Mouse (Mus musculus): ENCODE data around the gene Wnk4. TPM values are rescaled to one million over a fixed set of nuclear protein-coding genes. Genes with fewer than 3 reads are reported as not detected.

Gene Wnk4
- polyA plus RNA-seq, 1 experiment from 2014 or later: 14.6 TPM

GRCm38 (mm10) chr11:101326147-101326546, 65.8 kb downstream of the Wnk4 start:
- TF ChIP-seq EP300 (IDR thresholded peaks at IDR 0.05) (no peak), CTCF (IDR thresholded peaks at IDR 0.05) (no peak)
- peaks cover 17% of the 10 kb centered on the region for H3K36me3 ChIP-seq (ENCODE audit: insufficient read depth, low read length)
- DNase-seq (ENCODE audit: low spot score) (no peak), ATAC-seq (no peak)
- no peak overlapping the region for H3K4me3 ChIP-seq (ENCODE audit: low read depth, low read length)
- no peaks in the 10 kb centered on the region for H3K9me3 ChIP-seq (ENCODE audit: low read length)
- 89% methylated on average over 11 of the region's 11 CpGs for WGBS
- no peaks in the 10 kb centered on the region for H3K27me3 ChIP-seq (replicated peaks; ENCODE audit: insufficient read depth, low read length)
- no peak overlapping the region for H3K9ac ChIP-seq (replicated peaks; ENCODE audit: low read depth)
- H3K4me1 ChIP-seq (ENCODE audit: insufficient read depth, low read depth, low read length): no peaks in the 10 kb centered on the region
- no peak overlapping the region for H3K27ac ChIP-seq (ENCODE audit: low read length)
- H3K4me2 ChIP-seq (replicated peaks; ENCODE audit: low read depth, low read length): no peak overlapping the region

Other genes starting within 250 kb of the Wnk4 start
- 18.9 and 21.9 TPM in 2 replicates for gene Naglu, start 190.6 kb upstream of the Wnk4 start, polyA plus RNA-seq (2015; fragmentation: Nextera tagmentation; extraction: Ambion mirVana)
- 0.10 and 0.17 TPM in 2 replicates for gene Hsd17b1, start 182.2 kb upstream of the Wnk4 start, polyA plus RNA-seq (2015; fragmentation: Nextera tagmentation; extraction: Ambion mirVana)
- gene Coasy, start 178.0 kb upstream of the Wnk4 start, polyA plus RNA-seq (2015; fragmentation: Nextera tagmentation; extraction: Ambion mirVana): 30.5 TPM in 2 replicates
- gene Mlx, start 173.3 kb upstream of the Wnk4 start, polyA plus RNA-seq (2015; fragmentation: Nextera tagmentation; extraction: Ambion mirVana): 42.5 and 44.5 TPM in 2 replicates
- 9.8 and 10.4 TPM in 2 replicates for gene Psmc3ip, start 165.1 kb upstream of the Wnk4 start, polyA plus RNA-seq (2015; fragmentation: Nextera tagmentation; extraction: Ambion mirVana)
- gene Retreg3, start 140.7 kb upstream of the Wnk4 start, polyA plus RNA-seq (2015; fragmentation: Nextera tagmentation; extraction: Ambion mirVana): 18.8 and 18.9 TPM in 2 replicates
- 25.8 TPM in 2 replicates for gene Tubg1, start 140.6 kb upstream of the Wnk4 start, polyA plus RNA-seq (2015; fragmentation: Nextera tagmentation; extraction: Ambion mirVana)
- 1.9 and 2.3 TPM in 2 replicates for gene Tubg2, start 104.7 kb upstream of the Wnk4 start, polyA plus RNA-seq (2015; fragmentation: Nextera tagmentation; extraction: Ambion mirVana)
- 0.24 and 0.56 TPM in 2 replicates for gene Cntnap1, start 90.0 kb upstream of the Wnk4 start, polyA plus RNA-seq (2015; fragmentation: Nextera tagmentation; extraction: Ambion mirVana)
- gene Plekhh3, start 89.2 kb upstream of the Wnk4 start, polyA plus RNA-seq (2015; fragmentation: Nextera tagmentation; extraction: Ambion mirVana): 12.3 and 14.2 TPM in 2 replicates
- 0.06 and 0.20 TPM in 2 replicates for gene Ccr10, start 85.1 kb upstream of the Wnk4 start, polyA plus RNA-seq (2015; fragmentation: Nextera tagmentation; extraction: Ambion mirVana)
- gene Ezh1, start 34.1 kb upstream of the Wnk4 start, polyA plus RNA-seq (2015; fragmentation: Nextera tagmentation; extraction: Ambion mirVana): 17.1 and 17.4 TPM in 2 replicates
- 759 and 834 TPM in 2 replicates for gene Ramp2, start 14.5 kb upstream of the Wnk4 start, polyA plus RNA-seq (2015; fragmentation: Nextera tagmentation; extraction: Ambion mirVana)
- gene Vps25, start 6.9 kb upstream of the Wnk4 start, polyA plus RNA-seq (2015; fragmentation: Nextera tagmentation; extraction: Ambion mirVana): 121 and 133 TPM in 2 replicates
- gene Cntd1, start 18.4 kb downstream of the Wnk4 start, polyA plus RNA-seq (2015; fragmentation: Nextera tagmentation; extraction: Ambion mirVana): 1.1 TPM in 2 replicates
- gene Coa3, start 18.5 kb downstream of the Wnk4 start, polyA plus RNA-seq (2015; fragmentation: Nextera tagmentation; extraction: Ambion mirVana): 159 and 166 TPM in 2 replicates
- 149 and 152 TPM in 2 replicates for gene Becn1, start 41.7 kb downstream of the Wnk4 start, polyA plus RNA-seq (2015; fragmentation: Nextera tagmentation; extraction: Ambion mirVana)
- 44.1 and 47.4 TPM in 2 replicates for gene Psme3, start 55.6 kb downstream of the Wnk4 start, polyA plus RNA-seq (2015; fragmentation: Nextera tagmentation; extraction: Ambion mirVana)
- gene Aoc2, start 64.5 kb downstream of the Wnk4 start, polyA plus RNA-seq (2015; fragmentation: Nextera tagmentation; extraction: Ambion mirVana): 0.44 and 0.45 TPM in 2 replicates
- gene Aoc3, start 70.0 kb downstream of the Wnk4 start, polyA plus RNA-seq (2015; fragmentation: Nextera tagmentation; extraction: Ambion mirVana): 1.6 and 1.9 TPM in 2 replicates
- gene G6pc, start 107.0 kb downstream of the Wnk4 start, polyA plus RNA-seq (2015; fragmentation: Nextera tagmentation; extraction: Ambion mirVana): 0.07 TPM in 1 of 2 replicates, not detected in the other
- 26.5 and 27.0 TPM in 2 replicates for gene Aarsd1, start 157.0 kb downstream of the Wnk4 start, polyA plus RNA-seq (2015; fragmentation: Nextera tagmentation; extraction: Ambion mirVana)
- 2.6 and 2.9 TPM in 2 replicates for gene Gm27029, start 164.2 kb downstream of the Wnk4 start, polyA plus RNA-seq (2015; fragmentation: Nextera tagmentation; extraction: Ambion mirVana)
- gene Rundc1, start 164.5 kb downstream of the Wnk4 start, polyA plus RNA-seq (2015; fragmentation: Nextera tagmentation; extraction: Ambion mirVana): 14.3 and 15.5 TPM in 2 replicates
- 6.5 and 7.3 TPM in 2 replicates for gene Ptges3l, start 164.8 kb downstream of the Wnk4 start, polyA plus RNA-seq (2015; fragmentation: Nextera tagmentation; extraction: Ambion mirVana)
- 221 and 251 TPM in 2 replicates for gene Rpl27, start 181.7 kb downstream of the Wnk4 start, polyA plus RNA-seq (2015; fragmentation: Nextera tagmentation; extraction: Ambion mirVana)
- 48.1 and 50.6 TPM in 2 replicates for gene Ifi35, start 187.8 kb downstream of the Wnk4 start, polyA plus RNA-seq (2015; fragmentation: Nextera tagmentation; extraction: Ambion mirVana)
- gene Rnd2, start 204.4 kb downstream of the Wnk4 start, polyA plus RNA-seq (2015; fragmentation: Nextera tagmentation; extraction: Ambion mirVana): 7.5 and 9.4 TPM in 2 replicates
- gene Vat1, start 205.7 kb downstream of the Wnk4 start, polyA plus RNA-seq (2015; fragmentation: Nextera tagmentation; extraction: Ambion mirVana): 76.4 and 88.1 TPM in 2 replicates

Measured in lung, postnatal 0 days (tissue).